Mouse (Mus musculus): ENCODE measurements at regions not wholly inside any gene's neighbourhood (a gene's known extent, or its start where the extent isn't known, plus 50 kb on each side); places are given as distances from the start of the nearest gene placed in this dataset.

DNA sequence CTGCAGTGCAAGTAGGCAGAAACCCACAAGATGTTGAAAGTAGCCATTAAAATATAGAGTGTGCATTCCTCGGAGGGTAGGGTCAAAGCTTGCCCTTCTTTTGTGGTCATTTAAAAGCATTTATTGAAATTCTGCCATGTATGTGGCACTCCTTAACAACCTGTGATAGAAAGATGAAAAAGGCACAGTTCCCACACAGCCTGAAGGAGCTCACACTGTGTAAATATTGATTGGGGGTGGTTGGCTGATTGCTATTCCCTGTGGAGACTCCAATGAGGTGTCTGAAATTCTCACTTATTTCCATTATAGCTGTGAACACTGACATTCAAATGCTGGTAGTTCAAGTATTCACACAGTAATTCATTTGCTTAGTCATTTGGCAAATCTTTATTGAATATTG lies 157.0 kb upstream of the Chl1 start:
- TF ChIP-seq CTCF (IDR thresholded peaks at IDR 0.05): no peak
- no peak for TF ChIP-seq EP300 (IDR thresholded peaks at IDR 0.05)

Measured in lung, postnatal 0 days (tissue).